Mouse (Mus musculus): ENCODE data around the gene Oas2.

The Oas2 gene

GRCm38 (mm10) chr5:120694695-120695074, 55.0 kb downstream of the Oas2 start:
- no peak for DNase-seq

GRCm38 (mm10) chr5:120693931-120694694, 55.5 kb downstream of the Oas2 start:
- DNase-seq, result no peak

GRCm38 (mm10) chr5:120692034-120692433, 57.6 kb downstream of the Oas2 start:
- no peak for DNase-seq

- no peak for DNase-seq
These were observed 59.2 kb downstream of the Oas2 start for GRCm38 (mm10) chr5:120690417-120690816.

GRCm38 (mm10) chr5:120688434-120688833, 61.2 kb downstream of the Oas2 start:
- no peak for DNase-seq

GRCm38 (mm10) chr5:120687897-120688296, 61.8 kb downstream of the Oas2 start:
- no peak for DNase-seq

GRCm38 (mm10) chr5:120687484-120687851, 62.2 kb downstream of the Oas2 start:
- DNase-seq, result no peak

- DNase-seq, result no peak
These were observed 62.7 kb downstream of the Oas2 start for GRCm38 (mm10) chr5:120686749-120687483.

GRCm38 (mm10) chr5:120685678-120686077, 64.0 kb downstream of the Oas2 start:
- no peak for DNase-seq

GRCm38 (mm10) chr5:120682982-120683771, 66.5 kb downstream of the Oas2 start:
- no peak for DNase-seq

GRCm38 (mm10) chr5:120680918-120681317, 68.7 kb downstream of the Oas2 start:
- DNase-seq, result no peak
